Mouse (Mus musculus) macrophage (primary cell): Measurements from ENCODE around the gene Mrpl19. TPM values are rescaled to one million over a fixed set of nuclear protein-coding genes. Genes with fewer than 3 reads are reported as not detected.

Experiments used
- H3K27ac ChIP-seq: fragments of 350-480 bp; formaldehyde crosslinking; 2 replicates; pipeline ENCODE4 v1.9.0; 2021
- H3K36me3 ChIP-seq: fragments of 350-480 bp; formaldehyde crosslinking; 2 replicates; pipeline ENCODE4 v1.9.0; 2021; ENCODE audit errors: inconsistent target
- H3K4me3 ChIP-seq: fragments of 350-480 bp; formaldehyde crosslinking; 2 replicates; pipeline ENCODE4 v1.9.0; 2021; ENCODE audit errors: inconsistent target
- H3K79me2 ChIP-seq: fragments of 350-480 bp; formaldehyde crosslinking; 2 replicates; pipeline ENCODE4 v1.9.0; 2021; ENCODE audit errors: inconsistent target
- WGBS: methylation state at CpG from one replicate; pipeline ENCODE4 v1.1.7; 2026; ENCODE audit warnings: inconsistent platforms; ENCODE audit not compliant: missing documents; 5-methylcytosine and 5-hydroxymethylcytosine counted together
- polyA plus RNA-seq: library from polyadenylated mRNA; stranded (reverse); fragments of 250-400 nt; gene quantifications from 3 replicates; pipeline ENCODE4 v1.2.4, GENCODE M21; 2018; ENCODE audit warnings: inconsistent platforms

Gene Mrpl19
- polyA plus RNA-seq, 1 experiment from 2014 or later = 9.1 TPM

GRCm38 (mm10) chr6:81910302-81910855 is 55.4 kb downstream of the Mrpl19 start:
- Histone ChIP-seq H3K36me3 (no peaks in the 10 kb centered on the region), H3K4me3 (no peak overlapping the region), H3K79me2 (no peaks in the 10 kb centered on the region), H3K27ac (no peak overlapping the region)
- whole genome bisulfite sequencing = 85% methylated on average over 25 of the region's 25 CpGs

Other genes starting within 250 kb of the Mrpl19 start
- 3.6 to 6.4 TPM (median 5.9 TPM) in 3 replicates for gene Gcfc2, start 42.3 kb downstream of the Mrpl19 start, polyA plus RNA-seq
- gene Eva1a, start 75.1 kb upstream of the Mrpl19 start, polyA plus RNA-seq = not detected in 3 replicates